Mouse (Mus musculus): ENCODE data around the gene Npcd.

- TF ChIP-seq CTCF (IDR thresholded peaks at IDR 0.05; ENCODE audit: extremely low read depth, insufficient read depth, insufficient read length, insufficient replicate concordance): no peak
- TF ChIP-seq POLR2A (IDR thresholded peaks at IDR 0.05; ENCODE audit: low read depth, low read length): no peak
These were observed 586 bp downstream of the Npcd start for GRCm38 (mm10) chr15:79833251-79834050.

All from spleen, adult 2 months (tissue).